Mouse (Mus musculus): ENCODE results near the gene Tnrc18.

DNA sequence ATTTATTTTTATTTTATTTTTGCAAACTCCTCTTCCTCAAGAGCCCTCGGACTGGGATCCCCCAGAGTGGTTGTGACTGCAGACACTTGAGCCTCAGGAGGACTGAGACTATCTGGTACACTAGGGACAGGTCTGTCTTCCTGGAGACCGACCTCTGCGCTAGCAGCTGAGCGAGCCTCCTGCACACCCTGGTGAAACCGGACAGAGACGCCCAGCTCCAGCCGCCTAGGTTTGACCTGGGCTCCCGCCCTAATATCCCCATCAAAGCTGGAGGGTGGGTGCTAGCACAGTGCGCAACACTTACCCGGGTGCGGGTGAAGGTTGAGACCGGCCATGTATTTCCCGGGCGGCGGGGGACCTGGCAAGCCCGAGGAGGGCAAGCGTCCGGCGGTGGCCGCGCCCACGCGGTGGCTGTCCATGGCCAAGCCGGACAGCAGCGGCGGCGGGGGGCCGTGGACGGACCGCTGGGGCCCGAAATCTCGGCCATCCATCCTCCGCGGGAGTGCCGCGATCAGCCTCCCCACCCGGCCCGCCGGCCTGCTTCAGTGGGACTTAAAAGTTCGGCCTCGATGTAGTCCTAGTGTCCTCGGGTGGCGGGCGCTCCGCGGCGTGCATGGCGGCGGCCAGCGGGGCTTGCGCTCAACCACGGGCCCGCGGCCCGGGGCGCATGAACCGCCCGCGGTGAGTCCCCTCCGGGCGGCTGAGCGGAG lies 2.6 kb downstream of the Tnrc18 start:
- TF ChIP-seq CTCF (conservative IDR thresholded peaks at IDR 0.05; ENCODE audit: low read length) (no peak), POU5F1 (IDR thresholded peaks at IDR 0.05; ENCODE audit: borderline replicate concordance, low read length) (no peak), NANOG (IDR thresholded peaks at IDR 0.05; ENCODE audit: borderline replicate concordance, low read length) (no peak)

Measured in E14TG2a.4 (cell line).